Comparison of ENCODE assay signal across 28 mouse cellular contexts in genomic region chr8:70853863-70854262, GRCm38 (mm10). TPM values are rescaled to one million over a fixed set of nuclear protein-coding genes. Genes with fewer than 3 reads are reported as not detected.
DNase-seq lines count a peak whose midpoint lies in the region; TF ChIP-seq lines count a peak whose summit lies in the region.
"Had no signal": no experiment of that assay in that cellular context is flagged by ENCODE, and none has a peak within 500 bp of the region (broad histone marks: within the 10 kb centered on the region; RNA-seq: fewer than 3 reads in every experiment).

No protein-coding gene starts in this region.

- H3K9me3 ChIP-seq in megakaryocyte, embryonic 14.5 days: no peaks in the 10 kb centered on the region
- H3K9me3 ChIP-seq: embryonic facial prominence, embryonic 15.5 days; heart, embryonic 13.5 days; limb, embryonic 12.5 days had no signal

- no peak for TF ChIP-seq CTCF in bone marrow macrophage, adult 2 months (IDR thresholded peaks at IDR 0.05; ENCODE audit: low read depth, low read length)

- H3K27me3 ChIP-seq in megakaryocyte, embryonic 14.5 days (replicated peaks): peaks cover 95% of the 10 kb centered on the region
- H3K27me3 ChIP-seq: embryonic facial prominence, embryonic 15.5 days had no signal

- H3K27ac ChIP-seq in bone marrow macrophage, adult 2 months (ENCODE audit: insufficient read depth, low read depth, low read length): peak overlapping the region; percentile 17; the same call in 1 of the 2 replicates
- H3K27ac ChIP-seq: embryonic facial prominence, embryonic 15.5 days; heart, embryonic 13.5 days; hindbrain, embryonic 14.5 days; layer of hippocampus, adult 2 months; limb, embryonic 12.5 days had no signal

- DNase-seq in 416B (ENCODE audit: low read depth) (peak; percentile 89), A20 (ENCODE audit: low read depth, low spot score) (peak; percentile 55)
- no peak for DNase-seq in cerebellum, postnatal 10 days
- DNase-seq in retina, embryonic 14.5 days (ENCODE audit: low spot score): no peak
- no peak for DNase-seq in right cerebral cortex, postnatal 4 days
- DNase-seq: adrenal gland, adult 8-10 months; cerebellum, adult 8-10 months; gastrocnemius, postnatal 10 days; heart, adult 18-20 months; heart, postnatal 14 days; kidney, adult 2 months; kidney, postnatal 14 days; layer of hippocampus, postnatal 36 days; liver, postnatal 0 days; lung, postnatal 14 days; retina, postnatal 1 day; right cerebral cortex, postnatal 25 days; thymus, adult 18-20 months had no signal

- no peak overlapping the region for H3K4me3 ChIP-seq in bone marrow macrophage, adult 2 months (ENCODE audit: insufficient read depth, low read length)
- H3K4me3 ChIP-seq in megakaryocyte, embryonic 14.5 days (replicated peaks): peak overlapping the region; percentile 82
- H3K4me3 ChIP-seq: embryonic facial prominence, embryonic 15.5 days; heart, embryonic 13.5 days; layer of hippocampus, adult 2 months; limb, embryonic 12.5 days had no signal

- TF ChIP-seq POLR2A in bone marrow macrophage, adult 2 months (IDR thresholded peaks at IDR 0.05; ENCODE audit: borderline replicate concordance, low read depth, low read length): no peak

- H3K4me1 ChIP-seq in bone marrow macrophage, adult 2 months (ENCODE audit: control insufficient read depth, insufficient read depth, low read length): peaks cover 21% of the 10 kb centered on the region
- peaks cover 56% of the 10 kb centered on the region for H3K4me1 ChIP-seq in megakaryocyte, embryonic 14.5 days

- no peaks in the 10 kb centered on the region for H3K36me3 ChIP-seq in megakaryocyte, embryonic 14.5 days (replicated peaks; ENCODE audit: low read length)
- H3K36me3 ChIP-seq: embryonic facial prominence, embryonic 15.5 days; heart, embryonic 13.5 days had no signal

RNA-seq across cellular contexts. Expression of gene Kcnn1, which starts 9.2 kb away (rescaled TPM):
- polyA plus RNA-seq in bone marrow macrophage, adult 2 months (2012; ENCODE audit: insufficient read depth, insufficient read length, missing spikeins): 0.99 and 1.8 TPM in 2 replicates
- 3.4 and 11.8 TPM in 2 replicates for polyA plus RNA-seq in megakaryocyte, embryonic 14.5 days (2012; ENCODE audit: insufficient read depth, low replicate concordance)
- polyA plus RNA-seq: activated CD4-positive, CD25-positive, alpha-beta regulatory T cell, adult 4 months; CD4-positive, CD25-positive, alpha-beta regulatory T cell, adult 4 months; inflammation-experienced regulatory T-cells, adult 6 months had no signal

RNA-seq across cellular contexts. Expression of gene Arrdc2, which starts 14.3 kb away (rescaled TPM):
- 27.8 and 29.7 TPM in 2 replicates for polyA plus RNA-seq in bone marrow macrophage, adult 2 months (2012; ENCODE audit: insufficient read depth, insufficient read length, missing spikeins)
- polyA plus RNA-seq in megakaryocyte, embryonic 14.5 days (2012; ENCODE audit: insufficient read depth, low replicate concordance): 30.6 and 35.6 TPM in 2 replicates

RNA-seq across cellular contexts. Expression of gene Ccdc124, which starts 19.9 kb away (rescaled TPM):
- polyA plus RNA-seq in bone marrow macrophage, adult 2 months (2012; ENCODE audit: insufficient read depth, insufficient read length, missing spikeins): 35.6 and 39.9 TPM in 2 replicates
- 92.6 and 282 TPM in 2 replicates for polyA plus RNA-seq in megakaryocyte, embryonic 14.5 days (2012; ENCODE audit: insufficient read depth, low replicate concordance)

RNA-seq across cellular contexts. Expression of gene Slc5a5, which starts 38.7 kb away (rescaled TPM):
- polyA plus RNA-seq in bone marrow macrophage, adult 2 months (2012; ENCODE audit: insufficient read depth, insufficient read length, missing spikeins): not detected in 2 replicates
- polyA plus RNA-seq in megakaryocyte, embryonic 14.5 days (2012; ENCODE audit: insufficient read depth, low replicate concordance): 0.13 and 1.5 TPM in 2 replicates
- polyA plus RNA-seq: activated CD4-positive, CD25-positive, alpha-beta regulatory T cell, adult 4 months; CD4-positive, CD25-positive, alpha-beta regulatory T cell, adult 4 months; inflammation-experienced regulatory T-cells, adult 6 months; liver, postnatal 0 days had no signal

RNA-seq across cellular contexts. Expression of gene Rpl18a, which starts 43.3 kb away (rescaled TPM):
- 1,719 and 1,824 TPM in 2 replicates for polyA plus RNA-seq in bone marrow macrophage, adult 2 months (2012; ENCODE audit: insufficient read depth, insufficient read length, missing spikeins)
- polyA plus RNA-seq in megakaryocyte, embryonic 14.5 days (2012; ENCODE audit: insufficient read depth, low replicate concordance): 4,812 and 7,707 TPM in 2 replicates

Comparison
In these comparisons a context has a peak if more than half of its experiments do, and no peak if none do; other contexts are left out.
1. DNase-seq: peak in 416B (single experiment) and A20 (single experiment); none in cerebellum, postnatal 10 days (0 of 2), retina, embryonic 14.5 days (single experiment) and right cerebral cortex, postnatal 4 days (single experiment).